Mouse (Mus musculus) erythroblast, adult 5-6 weeks (primary cell): Measurements from ENCODE around the gene Gla. TPM values are rescaled to one million over a fixed set of nuclear protein-coding genes. Genes with fewer than 3 reads are reported as not detected.

Source experiments
- ATAC-seq: replicated peaks from 2 replicates; pipeline ENCODE4 v1.8.0; 2016; ENCODE audit warnings: moderate number of reproducible peaks, mild to moderate bottlenecking, moderate TSS enrichment, inconsistent platforms; ENCODE audit not compliant: poor library complexity, low FRiP score, severe bottlenecking
- total RNA-seq, 2 experiments: library from RNA; stranded (forward) in 1 of 2; stranded (reverse) in 1 of 2; fragments of 150-400 nt in 1 of 2; fragments of 200-764, 138-1000 nt in 1 of 2; gene quantifications; 2 replicates each; pipeline versions ENCODE4 v1.2.3 to v1.2.4; 2015 to 2017; ENCODE audit warnings: low replicate concordance in 2 of 2

Gla gene
- 2.1 and 3.3 TPM in 2 replicates for total RNA-seq (2015; ENCODE audit: low replicate concordance)
- 2.2 and 4.0 TPM in 2 replicates for total RNA-seq (2017; ENCODE audit: low replicate concordance)

DNA sequence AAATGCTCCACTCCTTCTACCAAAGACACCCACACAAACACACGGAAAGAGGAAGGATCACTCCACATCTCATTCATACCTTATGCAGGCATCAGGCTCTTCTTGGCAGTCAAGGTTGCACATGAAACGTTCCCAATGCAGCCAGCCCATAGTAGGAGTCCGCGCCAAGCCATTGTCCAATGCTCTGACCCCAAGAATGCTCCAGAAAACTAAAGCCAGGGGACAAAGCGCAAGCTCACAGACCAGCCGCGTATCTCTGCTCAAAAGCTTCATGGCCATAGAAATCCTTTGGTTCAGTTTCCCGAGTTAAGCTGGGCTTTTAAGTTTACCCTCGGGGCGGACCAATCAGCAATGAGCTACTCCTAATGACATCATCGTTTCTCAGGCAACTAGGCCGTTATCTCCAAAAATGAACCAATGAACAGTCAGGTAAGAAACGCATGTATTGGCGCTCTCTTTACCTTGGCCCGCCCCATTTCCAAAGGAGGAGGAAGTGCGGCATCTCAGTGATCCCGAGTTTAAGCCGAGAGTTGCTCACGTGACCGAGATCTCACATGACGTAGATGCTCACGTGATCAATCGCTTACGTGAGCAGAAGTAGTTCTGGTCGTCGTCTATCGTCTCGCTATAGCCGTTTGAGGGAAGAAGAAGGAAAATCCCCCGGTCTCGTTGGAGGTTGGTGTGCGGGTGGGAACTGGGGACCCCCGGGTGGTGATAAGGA lies at the start of gene Gla, which contains the start of gene Hnrnph2:
Gla (minus strand) TSS at position 467 of the 721 bp plus-strand sequence.
Hnrnph2 (plus strand) TSS at position 521 of the 721 bp plus-strand sequence.
- peak; percentile 98 for ATAC-seq

- ATAC-seq = peak; percentile 67
Measured at GRCm38 (mm10) chrX:134648031-134648692, 47.2 kb upstream of the Gla start.

DNA sequence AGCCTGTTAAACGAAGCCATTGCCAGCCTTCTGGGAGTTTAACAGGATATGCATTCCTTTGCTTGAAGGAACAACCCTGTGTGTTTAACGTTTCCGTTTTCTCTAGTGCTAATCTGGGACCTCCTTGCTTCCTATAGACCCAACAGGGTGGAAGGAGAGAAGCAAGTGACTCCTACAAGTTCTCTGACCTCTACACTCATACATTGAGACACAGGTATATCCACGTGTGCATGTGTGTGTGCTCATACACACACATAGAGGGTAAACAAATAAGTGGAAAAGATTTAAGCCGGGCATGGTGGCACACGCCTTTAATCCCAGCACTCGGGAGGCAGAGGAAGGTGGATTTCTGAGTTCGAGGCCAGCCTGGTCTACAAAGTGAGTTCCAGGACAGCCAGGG lies 46.5 kb upstream of the Gla start:
- ATAC-seq = no peak

DNA sequence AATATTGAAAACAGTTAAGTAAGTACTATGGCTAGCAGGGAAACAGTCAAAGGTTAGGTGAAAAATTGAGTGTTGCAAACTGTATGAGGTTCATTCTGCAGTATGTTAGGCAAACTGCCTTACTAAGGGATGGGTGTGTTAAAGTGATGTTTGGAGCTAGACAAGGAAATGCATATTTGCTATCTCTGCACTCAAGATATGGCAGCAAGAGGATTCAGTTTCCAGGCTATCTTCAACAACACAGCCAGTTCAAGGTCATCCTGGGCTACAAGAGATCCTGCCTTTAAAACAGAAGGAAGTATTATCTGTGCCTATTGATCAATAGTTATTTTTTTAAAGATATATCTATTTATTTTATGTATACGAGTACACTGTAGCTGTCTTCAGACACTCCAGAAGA lies 45.4 kb upstream of the Gla start:
- no peak for ATAC-seq

GRCm38 (mm10) chrX:134641000-134641760 lies 40.3 kb upstream of the Gla start:
- ATAC-seq = no peak

GRCm38 (mm10) chrX:134635860-134636259 lies 34.9 kb upstream of the Gla start:
- no peak for ATAC-seq

GRCm38 (mm10) chrX:134635111-134635510 lies 34.2 kb upstream of the Gla start:
- no peak for ATAC-seq

- no peak for ATAC-seq
Measured at GRCm38 (mm10) chrX:134632710-134633109, 31.8 kb upstream of the Gla start.

GRCm38 (mm10) chrX:134628200-134628599 lies 27.3 kb upstream of the Gla start:
- ATAC-seq = no peak

- no peak for ATAC-seq
Measured at GRCm38 (mm10) chrX:134623350-134623749, 22.4 kb upstream of the Gla start.

GRCm38 (mm10) chrX:134621685-134622084 lies 20.8 kb upstream of the Gla start:
- ATAC-seq = no peak

GRCm38 (mm10) chrX:134620254-134620865 lies 19.4 kb upstream of the Gla start:
- no peak for ATAC-seq

DNA sequence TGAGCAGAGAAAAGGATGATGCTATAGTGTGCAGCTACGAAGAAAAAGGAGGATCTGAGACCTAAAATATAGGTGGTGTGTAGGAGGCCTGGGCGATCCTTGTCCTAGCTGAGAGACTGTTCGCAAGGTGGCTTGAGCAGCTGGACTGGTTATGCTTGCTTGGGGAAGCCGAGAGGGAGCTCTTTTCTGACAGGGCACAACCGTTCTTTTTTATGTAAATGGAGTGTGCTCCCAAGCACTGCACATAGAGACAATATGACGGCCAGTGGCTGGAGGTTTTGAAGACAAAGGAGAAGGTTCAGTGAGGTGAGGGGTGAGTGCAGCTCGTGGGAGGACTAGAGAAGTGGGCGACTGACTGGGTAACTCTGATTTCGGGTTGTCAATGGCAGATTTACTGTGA lies 18.8 kb upstream of the Gla start:
- no peak for ATAC-seq

DNA sequence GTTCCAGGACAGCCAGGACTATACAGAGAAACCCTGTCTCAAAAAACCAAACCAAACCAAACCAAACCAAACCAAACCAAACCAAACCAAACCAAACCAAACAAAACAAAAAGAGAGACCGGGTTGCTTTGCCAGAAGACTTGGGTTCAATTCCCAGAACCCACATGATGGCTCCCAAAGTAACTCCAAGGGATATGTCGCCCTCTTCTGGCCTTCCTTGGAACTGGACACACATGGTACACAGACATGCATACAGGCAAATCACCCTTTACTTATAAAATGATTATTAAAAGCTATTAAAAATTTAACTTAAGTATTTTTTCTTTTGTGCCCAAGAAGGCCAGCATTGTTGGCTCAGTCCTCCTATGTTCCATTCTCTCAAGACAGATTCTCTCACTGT lies 13.4 kb upstream of the Gla start:
- 0 out of 2 replicates have a peak, but pooled peaks have one; percentile 61 for ATAC-seq

DNA sequence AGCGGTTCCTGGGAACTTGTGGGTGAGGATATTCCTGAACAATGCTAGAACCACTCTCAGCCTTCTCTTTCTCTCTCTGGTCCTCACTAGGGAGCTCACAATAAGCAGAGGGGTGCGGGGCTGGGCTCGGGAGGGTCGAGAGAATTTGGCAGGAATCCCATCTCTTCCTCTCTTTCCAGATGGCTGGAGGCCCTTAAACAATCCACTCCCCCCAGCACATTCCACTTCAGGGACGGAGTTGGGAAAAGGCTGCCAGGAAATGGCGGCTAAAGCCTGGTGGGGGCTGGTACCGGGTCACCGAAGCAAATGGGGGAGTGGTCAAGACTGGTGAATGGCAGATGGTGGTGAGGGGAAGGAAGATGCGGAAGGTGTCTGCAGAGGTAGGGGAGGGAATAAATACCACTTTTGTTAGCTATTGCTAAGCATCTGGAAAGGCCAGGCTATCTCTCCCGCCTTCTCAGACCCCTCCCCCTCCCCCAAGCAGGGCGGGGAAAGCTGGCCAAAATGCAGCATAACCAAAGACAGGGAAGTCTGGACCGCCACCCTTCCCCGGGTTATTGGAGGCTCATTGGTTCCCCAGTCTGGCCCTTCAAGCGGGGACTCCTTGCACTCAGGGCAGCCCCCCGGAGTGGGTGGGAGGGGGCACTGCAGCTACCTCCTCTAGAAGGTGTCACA lies 11.5 kb upstream of the Gla start:
- 0 out of 2 replicates have a peak, but pooled peaks have one; percentile 58 for ATAC-seq

GRCm38 (mm10) chrX:134610984-134611383 lies 10.1 kb upstream of the Gla start:
- 0 out of 2 replicates have a peak, but pooled peaks have one; percentile 36 for ATAC-seq

DNA sequence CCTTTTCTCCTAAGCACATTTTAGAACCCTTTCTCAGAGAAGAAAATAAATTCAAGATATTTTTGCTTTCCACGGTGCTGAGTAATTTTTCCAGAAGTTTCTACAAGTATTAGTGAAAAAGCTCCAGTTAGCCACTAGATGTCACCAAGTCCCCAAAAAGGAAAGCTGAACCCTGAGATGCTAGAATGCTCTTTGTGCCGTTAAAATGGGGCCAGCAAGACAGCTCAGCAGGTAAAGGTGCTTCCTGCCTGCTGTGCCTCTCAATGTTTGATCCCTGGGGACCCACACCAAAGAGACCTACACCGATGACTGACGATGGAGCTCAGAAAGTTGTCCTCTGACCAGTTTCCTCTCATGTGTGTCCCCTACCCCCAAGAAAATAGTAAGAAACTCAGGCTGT lies 8.5 kb upstream of the Gla start:
- 0 out of 2 replicates have a peak, but pooled peaks have one; percentile 48 for ATAC-seq

DNA sequence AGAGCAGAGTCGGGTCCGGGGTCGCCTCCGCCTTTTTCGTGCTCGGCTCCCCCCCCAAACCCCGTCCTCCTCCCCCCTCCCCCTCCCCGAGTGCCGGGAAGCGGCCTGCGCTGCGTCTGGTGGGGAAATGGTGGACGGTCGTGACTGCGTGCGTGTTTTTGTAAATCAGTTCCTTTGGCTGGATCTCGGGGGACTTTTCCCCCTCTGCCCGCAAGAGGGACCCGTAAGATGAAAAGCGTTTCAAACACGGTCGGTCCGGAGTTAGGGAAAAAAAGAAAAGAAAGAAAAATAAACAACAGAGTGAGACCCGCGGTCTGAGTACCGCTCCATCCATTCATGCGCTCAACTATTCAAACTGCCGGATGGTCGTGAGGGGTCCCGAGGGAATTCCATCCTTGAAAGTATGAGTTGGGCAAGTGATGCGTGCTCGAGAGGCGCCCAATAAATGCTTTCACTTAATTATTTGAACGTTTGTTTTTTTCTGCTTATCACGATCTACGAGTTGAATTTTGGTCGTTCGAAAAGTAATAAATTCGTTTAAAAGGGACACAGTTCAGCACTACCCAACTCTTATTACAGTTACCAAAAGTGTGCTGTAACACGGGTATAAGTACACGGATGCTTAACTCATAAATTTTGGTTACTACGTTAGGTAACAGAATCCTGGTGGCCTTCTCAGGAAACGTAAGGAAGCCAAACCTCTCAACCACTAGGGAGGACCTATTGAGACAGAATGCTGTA lies 625 bp upstream of the Gla start:
- ATAC-seq = peak; percentile 48
